Comparison of ENCODE assay signal across 35 mouse cellular contexts in the genomic region with DNA sequence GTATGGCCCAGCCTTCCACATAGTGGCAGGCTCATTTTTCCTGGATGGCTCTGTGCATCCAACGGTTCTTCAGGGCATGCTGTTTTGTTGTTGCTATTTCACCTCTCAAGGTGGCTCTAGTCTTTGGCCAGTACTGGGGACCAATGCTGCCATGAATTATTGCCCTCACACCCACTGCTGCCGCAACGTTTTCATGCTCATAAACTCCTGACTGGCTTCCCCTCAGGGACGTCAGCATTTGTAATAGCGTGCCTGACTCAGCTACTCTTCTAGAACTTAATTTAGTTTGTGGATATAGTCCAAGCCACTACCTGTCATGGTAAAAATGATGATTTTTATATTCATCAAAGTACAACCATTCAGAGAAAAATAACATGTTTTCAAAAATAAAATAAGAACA.
"Had no signal": no experiment of that assay in that cellular context is flagged by ENCODE, and none has a peak within 500 bp of the region (broad histone marks: within the 10 kb centered on the region; RNA-seq: fewer than 3 reads in every experiment).

No protein-coding gene starts in this region.

- H3K4me1 ChIP-seq: heart, embryonic 10.5 days; heart, embryonic 12.5 days; heart, embryonic 13.5 days; heart, embryonic 15.5 days; hindbrain, embryonic 10.5 days; hindbrain, embryonic 12.5 days; hindbrain, embryonic 13.5 days; hindbrain, embryonic 15.5 days; intestine, embryonic 15.5 days had no signal

- H3K9ac ChIP-seq: heart, embryonic 12.5 days; heart, embryonic 13.5 days; heart, embryonic 15.5 days; hindbrain, embryonic 12.5 days; hindbrain, embryonic 13.5 days; hindbrain, embryonic 14.5 days; hindbrain, embryonic 15.5 days; intestine, embryonic 15.5 days; kidney, embryonic 15.5 days had no signal

- H3K36me3 ChIP-seq: heart, embryonic 10.5 days; heart, embryonic 12.5 days; heart, embryonic 13.5 days; heart, embryonic 15.5 days; hindbrain, embryonic 10.5 days; hindbrain, embryonic 12.5 days; hindbrain, embryonic 13.5 days; hindbrain, embryonic 15.5 days; intestine, embryonic 15.5 days; kidney, embryonic 15.5 days had no signal

- H3K27ac ChIP-seq: heart, embryonic 10.5 days; heart, embryonic 13.5 days; heart, embryonic 15.5 days; hindbrain, embryonic 10.5 days; hindbrain, embryonic 12.5 days; hindbrain, embryonic 13.5 days; hindbrain, embryonic 14.5 days; hindbrain, embryonic 15.5 days; hindbrain, postnatal 0 days; intestine, embryonic 15.5 days; kidney, embryonic 15.5 days; kidney, postnatal 0 days; layer of hippocampus, adult 2 months had no signal

- H3K9me3 ChIP-seq: heart, embryonic 10.5 days; heart, embryonic 12.5 days; heart, embryonic 13.5 days; heart, embryonic 15.5 days; hindbrain, embryonic 10.5 days; hindbrain, embryonic 12.5 days; hindbrain, embryonic 13.5 days; hindbrain, embryonic 15.5 days; intestine, embryonic 15.5 days; kidney, embryonic 15.5 days had no signal

- ATAC-seq: hindbrain, embryonic 16.5 days; hindbrain, postnatal 0 days; inflammation-experienced regulatory T-cells, adult 6 months; intestine, embryonic 15.5 days; intestine, embryonic 16.5 days; intestine, postnatal 0 days had no signal

- H3K4me2 ChIP-seq: heart, embryonic 11.5 days; heart, embryonic 12.5 days; heart, embryonic 13.5 days; heart, embryonic 15.5 days; hindbrain, embryonic 12.5 days; hindbrain, embryonic 13.5 days; hindbrain, embryonic 14.5 days; hindbrain, embryonic 15.5 days; intestine, embryonic 15.5 days; kidney, embryonic 15.5 days had no signal

- DNase-seq: heart, postnatal 10 days; heart, postnatal 14 days; heart, postnatal 36 days; heart, postnatal 4 days; kidney, adult 11 months; kidney, adult 18-20 months; kidney, adult 2 months; kidney, adult 8-10 months; kidney, adult 9 months; kidney, postnatal 10 days; kidney, postnatal 14 days; kidney, postnatal 25 days; kidney, postnatal 36 days; kidney, postnatal 4 days; layer of hippocampus, adult 9-11 months; layer of hippocampus, postnatal 36 days had no signal

- H3K4me3 ChIP-seq: heart, embryonic 10.5 days; heart, embryonic 12.5 days; heart, embryonic 13.5 days; heart, embryonic 15.5 days; hindbrain, embryonic 10.5 days; hindbrain, embryonic 12.5 days; hindbrain, embryonic 13.5 days; hindbrain, embryonic 15.5 days; intestine, embryonic 15.5 days; kidney, embryonic 15.5 days; layer of hippocampus, adult 2 months had no signal

- H3K27me3 ChIP-seq: heart, embryonic 12.5 days; heart, embryonic 13.5 days; heart, embryonic 15.5 days; hindbrain, embryonic 12.5 days; hindbrain, embryonic 13.5 days; hindbrain, embryonic 15.5 days; intestine, embryonic 15.5 days; kidney, embryonic 15.5 days had no signal
